Mouse (Mus musculus) embryo, embryonic 10 days (tissue): ENCODE measurements at regions not wholly inside any gene's neighbourhood (a gene's known extent, or its start where the extent isn't known, plus 50 kb on each side); places are given as distances from the start of the nearest gene placed in this dataset.

Source experiments
- DNase-seq: peaks from one replicate; pipeline ENCODE4 v3.0.0-alpha.2; 2015; ENCODE audit warnings: low spot score

- DNase-seq: no peak
Measured at GRCm38 (mm10) chr9:122626346-122626745, 120.8 kb upstream of the Topaz1 start.

- no peak for DNase-seq
Measured at GRCm38 (mm10) chr9:122629171-122629904, 117.8 kb upstream of the Topaz1 start.

GRCm38 (mm10) chr9:122631793-122632192 is 115.4 kb upstream of the Topaz1 start:
- no peak for DNase-seq

- no peak for DNase-seq
Measured at GRCm38 (mm10) chr9:122633484-122633883, 113.7 kb upstream of the Topaz1 start.

GRCm38 (mm10) chr9:122635138-122635964 is 111.8 kb upstream of the Topaz1 start:
- no peak for DNase-seq

GRCm38 (mm10) chr9:122637591-122637990 is 109.6 kb upstream of the Topaz1 start:
- no peak for DNase-seq

- DNase-seq: no peak
Measured at GRCm38 (mm10) chr9:122639239-122639638, 107.9 kb upstream of the Topaz1 start.

GRCm38 (mm10) chr9:122642913-122643312 is 104.2 kb upstream of the Topaz1 start:
- DNase-seq: no peak

GRCm38 (mm10) chr9:122645569-122645968 is 101.6 kb upstream of the Topaz1 start:
- DNase-seq: no peak

- no peak for DNase-seq
Measured at GRCm38 (mm10) chr9:122650862-122651261, 96.3 kb upstream of the Topaz1 start.

GRCm38 (mm10) chr9:122655583-122655982 is 91.6 kb upstream of the Topaz1 start:
- DNase-seq: no peak

- DNase-seq: no peak
Measured at GRCm38 (mm10) chr9:122660050-122660449, 87.1 kb upstream of the Topaz1 start.

- DNase-seq: peak; percentile 41
Measured at GRCm38 (mm10) chr9:122666978-122667645, 80.0 kb upstream of the Topaz1 start.

GRCm38 (mm10) chr9:122667646-122667981 is 79.5 kb upstream of the Topaz1 start:
- DNase-seq: no peak

GRCm38 (mm10) chr9:122673777-122674176 is 73.4 kb upstream of the Topaz1 start:
- DNase-seq: no peak

- DNase-seq: no peak
Measured at GRCm38 (mm10) chr9:122678001-122678696, 69.0 kb upstream of the Topaz1 start.

GRCm38 (mm10) chr9:122687170-122687569 is 60.0 kb upstream of the Topaz1 start:
- peak; percentile 61 for DNase-seq

GRCm38 (mm10) chr9:122691879-122692278 is 55.3 kb upstream of the Topaz1 start:
- DNase-seq: peak; percentile 74

GRCm38 (mm10) chr9:122695724-122696123 is 51.4 kb upstream of the Topaz1 start:
- no peak for DNase-seq
